Mouse (Mus musculus): Measurements from ENCODE around the gene Fam71e1. TPM values are rescaled to one million over a fixed set of nuclear protein-coding genes. Genes with fewer than 3 reads are reported as not detected.

The Fam71e1 gene
- polyA plus RNA-seq, 2 experiments, result 1.5 to 1.6 TPM

DNA sequence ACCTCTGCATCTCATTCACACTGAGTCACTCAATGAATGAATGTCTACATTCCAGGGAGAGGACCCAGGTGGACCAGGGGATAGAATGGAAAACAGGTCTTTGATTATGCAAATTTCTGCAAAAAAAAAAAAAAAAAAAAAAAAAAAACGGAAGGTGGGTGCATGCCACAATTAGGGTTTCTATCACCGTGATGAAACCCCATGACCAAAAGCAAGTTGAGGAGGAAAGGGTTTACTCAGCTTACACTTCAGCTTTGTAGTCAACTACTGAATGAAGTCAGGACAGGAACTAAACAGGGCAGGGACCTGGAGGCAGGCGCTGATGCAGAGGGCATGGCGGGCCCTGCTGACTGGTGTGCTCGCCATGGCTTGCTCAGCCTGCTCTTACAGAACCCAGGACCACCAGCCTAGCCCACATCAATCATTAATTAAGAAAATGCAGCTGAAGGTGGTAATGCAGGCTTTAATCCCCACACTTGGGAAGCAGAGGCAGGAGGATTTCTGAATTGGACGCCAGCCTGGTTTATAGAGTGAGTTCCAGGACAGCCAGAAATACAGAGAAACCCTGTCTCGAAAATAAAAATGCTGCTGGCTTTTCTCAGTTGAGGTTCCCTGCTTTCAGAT lies 10.7 kb upstream of the Fam71e1 start:
- Histone ChIP-seq H3K4me2 (ENCODE audit: low read depth) (no peak overlapping the region), H3K4me1 (replicated peaks; ENCODE audit: control insufficient read depth in 2 of 2, insufficient read depth in 2 of 2, low read length in 1 of 2) (peaks cover 23 to 34% of the 10 kb centered on the region in 2 experiments), H3K27ac (no peak overlapping the region), H3K4me3 (ENCODE audit: insufficient read depth in 1 of 2, low read depth in 2 of 2, low read length in 2 of 2) (no peak overlapping the region), H3K36me3 (replicated peaks; ENCODE audit: control insufficient read depth, insufficient read depth, low read depth) (peaks cover 4% of the 10 kb centered on the region; the same call in 1 of the 2 replicates), H3K9ac (replicated peaks) (no peak overlapping the region), H3K27me3 (ENCODE audit: control insufficient read depth, insufficient read depth, low read length) (peaks cover 9% of the 10 kb centered on the region), H3K9me3 (ENCODE audit: control insufficient read depth, low read length) (no peaks in the 10 kb centered on the region)
- TF ChIP-seq EP300 (IDR thresholded peaks at IDR 0.05; ENCODE audit: low read depth), result no peak
- no peak for TF ChIP-seq CTCF (IDR thresholded peaks at IDR 0.05; ENCODE audit: low read depth)
- WGBS (ENCODE audit: insufficient replicate concordance), result 65% methylated on average over 7 of the region's 7 CpGs
- DNase-seq (ENCODE audit: low read depth in 3 of 3, low spot score in 3 of 3) (no peak), ATAC-seq (ENCODE audit: insufficient read depth) (no peak)

DNA sequence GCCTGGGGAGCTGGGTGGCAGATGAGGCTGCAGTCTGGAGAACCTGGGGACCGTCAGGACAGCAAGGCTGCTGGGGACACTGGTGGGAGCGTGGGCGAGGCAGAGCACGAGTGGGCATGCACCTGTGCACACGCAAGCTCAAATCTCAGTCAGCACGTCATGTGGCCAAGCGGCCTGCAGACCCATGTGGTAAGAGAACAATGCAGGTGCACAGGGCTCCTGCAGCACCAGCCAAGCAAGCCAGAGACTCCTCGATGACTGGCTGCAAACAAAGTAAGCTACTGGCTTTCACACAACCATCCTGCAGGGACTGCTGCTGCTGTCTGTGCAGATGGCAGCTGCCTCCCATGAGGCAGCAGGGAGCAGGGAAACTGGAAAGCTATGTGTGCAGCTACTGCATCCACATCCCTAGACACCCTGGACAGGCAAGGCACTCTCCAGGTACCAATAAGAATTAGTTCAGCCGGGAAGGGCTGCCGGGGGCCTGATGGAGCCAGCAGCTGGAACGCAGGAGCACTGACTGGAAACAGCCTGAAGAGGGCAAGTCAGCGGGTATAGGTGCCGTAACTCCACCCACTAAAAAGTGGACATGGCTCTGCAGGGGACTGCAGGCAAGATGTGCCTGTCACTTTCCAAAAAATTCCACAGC lies 9.3 kb upstream of the Fam71e1 start:
- WGBS (ENCODE audit: insufficient replicate concordance), result 70% methylated on average over 13 of the region's 13 CpGs
- Histone ChIP-seq H3K9ac (replicated peaks) (no peak overlapping the region), H3K4me1 (replicated peaks; ENCODE audit: control insufficient read depth in 2 of 2, insufficient read depth in 2 of 2, low read length in 1 of 2) (peaks cover 12 to 21% of the 10 kb centered on the region in 2 experiments), H3K4me2 (ENCODE audit: low read depth) (no peak overlapping the region), H3K27ac (no peak overlapping the region), H3K36me3 (replicated peaks; ENCODE audit: control insufficient read depth, insufficient read depth, low read depth) (peaks cover 4% of the 10 kb centered on the region; the same call in 1 of the 2 replicates), H3K4me3 (ENCODE audit: insufficient read depth in 1 of 2, low read depth in 2 of 2, low read length in 2 of 2) (no peak overlapping the region), H3K27me3 (ENCODE audit: control insufficient read depth, insufficient read depth, low read length) (no peaks in the 10 kb centered on the region), H3K9me3 (ENCODE audit: control insufficient read depth, low read length) (no peaks in the 10 kb centered on the region)
- DNase-seq (ENCODE audit: low read depth in 3 of 3, low spot score in 3 of 3), result no peak
- no peak for TF ChIP-seq CTCF (IDR thresholded peaks at IDR 0.05; ENCODE audit: low read depth)
- no peak for TF ChIP-seq EP300 (IDR thresholded peaks at IDR 0.05; ENCODE audit: low read depth)
- no peak for ATAC-seq (ENCODE audit: insufficient read depth)

DNA sequence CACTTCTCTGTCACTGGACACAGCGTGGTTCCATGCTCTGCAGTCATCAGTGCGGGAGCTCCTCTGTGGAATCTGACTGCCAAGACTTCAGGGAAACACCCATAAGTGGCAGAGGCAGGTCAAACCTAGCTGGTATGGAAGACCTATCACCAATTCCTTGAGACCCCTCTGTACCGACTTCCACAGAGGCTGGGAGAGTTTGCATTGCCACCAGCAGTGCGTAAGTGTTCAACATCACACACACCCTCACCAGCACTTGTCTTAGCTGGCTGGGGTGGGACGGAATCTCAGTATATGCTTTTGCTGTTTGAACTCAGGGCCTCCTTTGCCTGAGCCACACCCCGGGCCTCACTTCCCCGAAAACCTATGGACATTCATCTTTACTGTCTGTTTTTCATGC lies 8.4 kb upstream of the Fam71e1 start:
- 83% methylated on average over 7 of the region's 7 CpGs for WGBS (ENCODE audit: insufficient replicate concordance)
- no peak for DNase-seq (ENCODE audit: low read depth in 3 of 3, low spot score in 3 of 3)
- H3K36me3 ChIP-seq (replicated peaks; ENCODE audit: control insufficient read depth, insufficient read depth, low read depth), result peaks cover 4% of the 10 kb centered on the region; the same call in 1 of the 2 replicates
- no peaks in the 10 kb centered on the region for H3K9me3 ChIP-seq (ENCODE audit: control insufficient read depth, low read length)
- H3K4me1 ChIP-seq (replicated peaks; ENCODE audit: control insufficient read depth in 2 of 2, insufficient read depth in 2 of 2, low read length in 1 of 2), result peaks cover 5 to 15% of the 10 kb centered on the region in 2 experiments
- no peak overlapping the region for H3K4me3 ChIP-seq (ENCODE audit: insufficient read depth in 1 of 2, low read depth in 2 of 2, low read length in 2 of 2)
- H3K4me2 ChIP-seq (ENCODE audit: low read depth), result no peak overlapping the region
- ATAC-seq (ENCODE audit: insufficient read depth), result no peak
- no peaks in the 10 kb centered on the region for H3K27me3 ChIP-seq (ENCODE audit: control insufficient read depth, insufficient read depth, low read length)
- no peak overlapping the region for H3K9ac ChIP-seq (replicated peaks)
- H3K27ac ChIP-seq, result no peak overlapping the region
- TF ChIP-seq EP300 (IDR thresholded peaks at IDR 0.05; ENCODE audit: low read depth) (no peak), CTCF (IDR thresholded peaks at IDR 0.05; ENCODE audit: low read depth) (no peak)

DNA sequence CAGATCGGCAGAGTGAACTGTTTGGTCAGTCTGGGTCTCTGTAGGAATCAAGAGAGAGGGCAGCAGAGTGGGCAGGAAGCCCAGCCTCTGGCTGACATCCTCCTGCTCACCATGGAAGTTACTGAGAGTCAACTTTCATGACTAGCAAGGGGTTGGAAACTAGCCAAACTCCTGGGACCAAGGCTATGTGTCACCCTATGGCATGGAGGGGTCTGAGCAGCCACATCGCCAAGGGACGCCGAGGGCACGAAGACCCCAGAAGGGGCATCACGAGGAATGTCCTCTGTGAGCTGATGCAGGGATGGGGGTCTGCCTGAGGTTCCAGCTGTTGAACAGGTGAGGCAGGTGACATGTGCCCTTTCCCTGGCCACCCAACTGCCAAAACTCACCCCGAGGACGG lies 7.8 kb upstream of the Fam71e1 start:
- ATAC-seq (ENCODE audit: insufficient read depth), result no peak
- TF ChIP-seq CTCF (IDR thresholded peaks at IDR 0.05; ENCODE audit: low read depth) (no peak), EP300 (IDR thresholded peaks at IDR 0.05; ENCODE audit: low read depth) (no peak)
- H3K4me2 ChIP-seq (ENCODE audit: low read depth), result no peak overlapping the region
- no peaks in the 10 kb centered on the region for H3K27me3 ChIP-seq (ENCODE audit: control insufficient read depth, insufficient read depth, low read length)
- H3K4me3 ChIP-seq (ENCODE audit: insufficient read depth in 1 of 2, low read depth in 2 of 2, low read length in 2 of 2), result no peak overlapping the region
- no peaks in the 10 kb centered on the region for H3K9me3 ChIP-seq (ENCODE audit: control insufficient read depth, low read length)
- H3K27ac ChIP-seq, result no peak overlapping the region
- peaks cover 7% of the 10 kb centered on the region; the same call in 1 of the 2 replicates for H3K36me3 ChIP-seq (replicated peaks; ENCODE audit: control insufficient read depth, insufficient read depth, low read depth)
- H3K9ac ChIP-seq (replicated peaks), result no peak overlapping the region
- peaks cover 0 to 10% of the 10 kb centered on the region in 2 experiments; a peak in 3 of 4 replicates for H3K4me1 ChIP-seq (replicated peaks; ENCODE audit: control insufficient read depth in 2 of 2, insufficient read depth in 2 of 2, low read length in 1 of 2)
- DNase-seq (ENCODE audit: low read depth in 3 of 3, low spot score in 3 of 3), result no peak
- 79% methylated on average over 8 of the region's 8 CpGs for WGBS (ENCODE audit: insufficient replicate concordance)

DNA sequence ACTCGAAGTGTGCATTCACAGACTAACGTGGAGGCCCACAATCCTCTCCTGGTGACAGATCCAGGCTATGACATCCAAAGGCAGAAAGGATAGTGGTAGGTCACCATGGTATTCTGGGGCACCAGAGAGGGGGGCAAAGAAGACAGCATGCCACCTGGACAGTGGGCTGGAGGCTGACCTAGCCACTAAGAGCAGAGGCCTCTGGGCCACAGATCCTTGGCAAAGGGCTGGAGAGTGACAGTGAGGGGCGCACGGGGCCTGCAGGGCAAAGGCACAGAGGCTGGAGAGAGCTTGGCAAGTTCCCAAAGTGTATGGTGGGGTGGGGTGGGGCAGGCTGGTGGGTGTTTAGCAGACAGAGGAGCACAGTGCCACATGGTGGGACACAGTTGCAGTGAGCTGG lies 6.1 kb upstream of the Fam71e1 start:
- H3K4me3 ChIP-seq (ENCODE audit: insufficient read depth in 1 of 2, low read depth in 2 of 2, low read length in 2 of 2), result no peak overlapping the region
- no peak for TF ChIP-seq EP300 (IDR thresholded peaks at IDR 0.05; ENCODE audit: low read depth)
- TF ChIP-seq CTCF (IDR thresholded peaks at IDR 0.05; ENCODE audit: low read depth), result no peak
- H3K9ac ChIP-seq (replicated peaks), result no peak overlapping the region
- H3K36me3 ChIP-seq (replicated peaks; ENCODE audit: control insufficient read depth, insufficient read depth, low read depth), result peaks cover 7% of the 10 kb centered on the region; the same call in 1 of the 2 replicates
- WGBS (ENCODE audit: insufficient replicate concordance), result 76% methylated on average over 4 of the region's 4 CpGs
- H3K9me3 ChIP-seq (ENCODE audit: control insufficient read depth, low read length), result no peaks in the 10 kb centered on the region
- no peak overlapping the region for H3K4me2 ChIP-seq (ENCODE audit: low read depth)
- H3K27ac ChIP-seq, result no peak overlapping the region
- no peak for DNase-seq (ENCODE audit: low read depth in 3 of 3, low spot score in 3 of 3)
- no peak for ATAC-seq (ENCODE audit: insufficient read depth)
- H3K4me1 ChIP-seq (replicated peaks; ENCODE audit: control insufficient read depth in 2 of 2, insufficient read depth in 2 of 2, low read length in 1 of 2), result peaks cover 7 to 8% of the 10 kb centered on the region in 2 experiments
- H3K27me3 ChIP-seq (ENCODE audit: control insufficient read depth, insufficient read depth, low read length), result no peaks in the 10 kb centered on the region
